In genomic region chr1:72243656-72244316, GRCm38 (mm10) we compare ENCODE assay signal across 8 mouse cellular contexts. TPM values are rescaled to one million over a fixed set of nuclear protein-coding genes. Genes with fewer than 3 reads are reported as not detected.
A peak's percentile ranks its signal among the peaks of the same experiment; 100 is the strongest.
DNase-seq lines count a peak whose midpoint lies in the region; ATAC-seq and TF ChIP-seq lines count a peak whose summit lies in the region.

No protein-coding gene starts in this region.

- H3K9ac ChIP-seq in heart, embryonic 15.5 days = peak overlapping the region; percentile 81
- peak overlapping the region; percentile 86 for H3K9ac ChIP-seq in liver, embryonic 14.5 days (replicated peaks)
- H3K9ac ChIP-seq in neural tube, embryonic 11.5 days (ENCODE audit: low read length) = peak overlapping the region; percentile 84
- peak overlapping the region; percentile 93 for H3K9ac ChIP-seq in stomach, postnatal 0 days (ENCODE audit: low read length)

- no peaks in the 10 kb centered on the region for H3K27me3 ChIP-seq in heart, embryonic 15.5 days
- no peaks in the 10 kb centered on the region for H3K27me3 ChIP-seq in liver, embryonic 14.5 days (ENCODE audit: control insufficient read depth, insufficient read depth, low read length)
- H3K27me3 ChIP-seq in neural tube, embryonic 11.5 days (ENCODE audit: control insufficient read depth, insufficient read depth, low read length) = no peaks in the 10 kb centered on the region
- no peaks in the 10 kb centered on the region for H3K27me3 ChIP-seq in stomach, postnatal 0 days (ENCODE audit: control insufficient read depth, insufficient read depth, low read length)

- no peaks in the 10 kb centered on the region for H3K36me3 ChIP-seq in heart, embryonic 15.5 days
- no peaks in the 10 kb centered on the region for H3K36me3 ChIP-seq in liver, embryonic 14.5 days (replicated peaks; ENCODE audit: control insufficient read depth, insufficient read depth, low read depth)
- no peaks in the 10 kb centered on the region for H3K36me3 ChIP-seq in neural tube, embryonic 11.5 days (ENCODE audit: control insufficient read depth, insufficient read depth, low read length)
- no peaks in the 10 kb centered on the region for H3K36me3 ChIP-seq in stomach, postnatal 0 days (ENCODE audit: control insufficient read depth, insufficient read depth, low read length)

- under 1% methylated on average over 47 of the region's 47 CpGs for WGBS in heart, embryonic 15.5 days
- under 1% methylated on average over 46 of the region's 47 CpGs for WGBS in liver, embryonic 14.5 days (ENCODE audit: insufficient replicate concordance)
- under 1% methylated on average over 47 of the region's 47 CpGs for WGBS in neural tube, embryonic 11.5 days
- WGBS in stomach, postnatal 0 days = under 1% methylated on average over 47 of the region's 47 CpGs

- ATAC-seq in heart, embryonic 15.5 days (replicated peaks; ENCODE audit: insufficient number of reproducible peaks, insufficient read depth, low FRiP score, low read depth) = peak; percentile 95
- peak; percentile 89 for ATAC-seq in liver, embryonic 14.5 days (ENCODE audit: insufficient read depth)
- peak; percentile 91 for ATAC-seq in neural tube, embryonic 11.5 days (ENCODE audit: insufficient read depth, low FRiP score, low TSS enrichment)
- ATAC-seq in stomach, postnatal 0 days (ENCODE audit: low FRiP score, low TSS enrichment) = peak; percentile 96

- no peaks in the 10 kb centered on the region for H3K9me3 ChIP-seq in heart, embryonic 15.5 days (replicated peaks)
- H3K9me3 ChIP-seq in liver, embryonic 14.5 days (ENCODE audit: control insufficient read depth, low read length) = no peaks in the 10 kb centered on the region
- H3K9me3 ChIP-seq in neural tube, embryonic 11.5 days (ENCODE audit: control insufficient read depth, low read length) = no peaks in the 10 kb centered on the region
- H3K9me3 ChIP-seq in stomach, postnatal 0 days (ENCODE audit: control insufficient read depth, low read length) = no peaks in the 10 kb centered on the region

- peak overlapping the region; percentile 77 for H3K4me2 ChIP-seq in heart, embryonic 15.5 days
- H3K4me2 ChIP-seq in liver, embryonic 14.5 days (ENCODE audit: low read depth) = peak overlapping the region; percentile 72
- H3K4me2 ChIP-seq in neural tube, embryonic 11.5 days (ENCODE audit: low read depth) = peak overlapping the region; percentile 43
- H3K4me2 ChIP-seq in stomach, postnatal 0 days (replicated peaks; ENCODE audit: low read depth) = peak overlapping the region; percentile 63

- peak; percentile 18; the same call in 1 of the 2 replicates for TF ChIP-seq CTCF in liver, embryonic 14.5 days (IDR thresholded peaks at IDR 0.05; ENCODE audit: low read depth)
- TF ChIP-seq CTCF in stomach, postnatal 0 days (IDR thresholded peaks at IDR 0.05; ENCODE audit: low read depth) = peak; percentile 40

- peak overlapping the region; percentile 63 for H3K4me3 ChIP-seq in brown adipose tissue, adult 24 weeks (ENCODE audit: insufficient read depth, low read depth, low read length)
- peak overlapping the region; percentile 56 for H3K4me3 ChIP-seq in heart, embryonic 15.5 days
- peak overlapping the region; percentile 39 to 52 for H3K4me3 ChIP-seq in liver, embryonic 14.5 days (ENCODE audit: insufficient read depth in 1 of 2, low read depth in 2 of 2, low read length in 2 of 2)
- H3K4me3 ChIP-seq in neural tube, embryonic 11.5 days (ENCODE audit: low read depth, low read length) = peak overlapping the region; percentile 34
- peak overlapping the region; percentile 47 for H3K4me3 ChIP-seq in stomach, postnatal 0 days (ENCODE audit: low read depth, low read length)

- H3K27ac ChIP-seq in brown adipose tissue, adult 24 weeks (replicated peaks; ENCODE audit: low read depth, low read length) = peak overlapping the region; percentile 95
- peak overlapping the region; percentile 98 for H3K27ac ChIP-seq in heart, embryonic 15.5 days
- H3K27ac ChIP-seq in liver, embryonic 14.5 days = peak overlapping the region; percentile 89
- peak overlapping the region; percentile 96 for H3K27ac ChIP-seq in neural tube, embryonic 11.5 days (ENCODE audit: low read depth, low read length)
- peak overlapping the region; percentile 98 for H3K27ac ChIP-seq in stomach, postnatal 0 days (replicated peaks)

- peak; percentile 99 for DNase-seq in CD4-positive, CD25-positive, alpha-beta regulatory T cell, adult 2 months (ENCODE audit: low read depth, low spot score)
- DNase-seq in fibroblast of lung, adult 2 months (ENCODE audit: low read depth) = peak; percentile 73
- peak; percentile 97 to 98 for DNase-seq in kidney, postnatal 25 days
- peak; percentile 93 to 96 (median 95) for DNase-seq in liver, embryonic 14.5 days (ENCODE audit: low read depth in 3 of 3, low spot score in 3 of 3)
- DNase-seq in neural tube, embryonic 11.5 days (ENCODE audit: low spot score) = peak; percentile 96
- peak; percentile 97 for DNase-seq in stomach, postnatal 0 days (ENCODE audit: low spot score)

- peak; percentile 51 for TF ChIP-seq EP300 in liver, embryonic 14.5 days (IDR thresholded peaks at IDR 0.05; ENCODE audit: low read depth)
- TF ChIP-seq EP300 in stomach, postnatal 0 days (optimal IDR thresholded peaks at IDR 0.05) = peak; percentile 82

- no peaks in the 10 kb centered on the region for H3K4me1 ChIP-seq in brown adipose tissue, adult 24 weeks (ENCODE audit: control insufficient read depth, insufficient read depth, insufficient read length, low read length)
- no peaks in the 10 kb centered on the region for H3K4me1 ChIP-seq in heart, embryonic 15.5 days (replicated peaks)
- peaks cover 0 to 4% of the 10 kb centered on the region in 2 experiments; a peak in 1 of 4 replicates for H3K4me1 ChIP-seq in liver, embryonic 14.5 days (replicated peaks; ENCODE audit: control insufficient read depth in 2 of 2, insufficient read depth in 2 of 2, low read length in 1 of 2)
- no peaks in the 10 kb centered on the region for H3K4me1 ChIP-seq in neural tube, embryonic 11.5 days (ENCODE audit: control insufficient read depth, insufficient read depth, low read length)
- no peaks in the 10 kb centered on the region for H3K4me1 ChIP-seq in stomach, postnatal 0 days (replicated peaks; ENCODE audit: control insufficient read depth, insufficient read depth)

RNA-seq across cellular contexts. Expression of gene Mreg, which starts 31.7 kb away (rescaled TPM):
- 3.6 and 6.4 TPM in 2 replicates for polyA plus RNA-seq in brown adipose tissue, adult 24 weeks (2012; ENCODE audit: insufficient read depth, insufficient read length, missing spikeins)
- 6.0 and 15.2 TPM in 2 replicates for polyA plus RNA-seq in heart, embryonic 15.5 days (2015; fragmentation: Nextera tagmentation; extraction: Ambion mirVana)
- 1.9 and 2.9 TPM in 2 replicates for polyA plus RNA-seq in liver, embryonic 14.5 days (2012; rRNA removed)
- 6.4 and 7.4 TPM in 2 replicates for polyA plus RNA-seq in liver, embryonic 14.5 days (2014; fragmentation: Nextera tagmentation; extraction: Ambion mirVana)
- 31.0 and 38.8 TPM in 2 replicates for polyA plus RNA-seq in neural tube, embryonic 11.5 days (2014; fragmentation: Nextera tagmentation; extraction: Ambion mirVana)
- 34.6 and 37.7 TPM in 2 replicates for polyA plus RNA-seq in stomach, postnatal 0 days (2015; fragmentation: Nextera tagmentation; extraction: Ambion mirVana)

RNA-seq across cellular contexts. Expression of gene Pecr, which starts 40.3 kb away (rescaled TPM):
- polyA plus RNA-seq in brown adipose tissue, adult 24 weeks (2012; ENCODE audit: insufficient read depth, insufficient read length, missing spikeins) = 37.3 and 39.8 TPM in 2 replicates
- polyA plus RNA-seq in heart, embryonic 15.5 days (2015; fragmentation: Nextera tagmentation; extraction: Ambion mirVana) = 21.7 and 23.3 TPM in 2 replicates
- polyA plus RNA-seq in liver, embryonic 14.5 days (2012; rRNA removed) = 17.7 and 23.1 TPM in 2 replicates
- polyA plus RNA-seq in liver, embryonic 14.5 days (2014; fragmentation: Nextera tagmentation; extraction: Ambion mirVana) = 40.2 and 48.1 TPM in 2 replicates
- 14.0 and 17.3 TPM in 2 replicates for polyA plus RNA-seq in neural tube, embryonic 11.5 days (2014; fragmentation: Nextera tagmentation; extraction: Ambion mirVana)
- polyA plus RNA-seq in stomach, postnatal 0 days (2015; fragmentation: Nextera tagmentation; extraction: Ambion mirVana) = 44.0 and 44.8 TPM in 2 replicates

RNA-seq across cellular contexts. Expression of gene Tmem169, which starts 40.4 kb away (rescaled TPM):
- polyA plus RNA-seq in brown adipose tissue, adult 24 weeks (2012; ENCODE audit: insufficient read depth, insufficient read length, missing spikeins) = not detected in 2 replicates
- 0.68 and 3.1 TPM in 2 replicates for polyA plus RNA-seq in heart, embryonic 15.5 days (2015; fragmentation: Nextera tagmentation; extraction: Ambion mirVana)
- 0.39 and 0.50 TPM in 2 replicates for polyA plus RNA-seq in liver, embryonic 14.5 days (2012; rRNA removed)
- polyA plus RNA-seq in liver, embryonic 14.5 days (2014; fragmentation: Nextera tagmentation; extraction: Ambion mirVana) = 0.67 and 0.81 TPM in 2 replicates
- polyA plus RNA-seq in neural tube, embryonic 11.5 days (2014; fragmentation: Nextera tagmentation; extraction: Ambion mirVana) = 17.8 and 22.6 TPM in 2 replicates
- polyA plus RNA-seq in stomach, postnatal 0 days (2015; fragmentation: Nextera tagmentation; extraction: Ambion mirVana) = 0.69 and 0.87 TPM in 2 replicates

Comparison
In these comparisons a context has a peak if more than half of its experiments do, and no peak if none do; other contexts are left out.
1. Peak in every context shown above with its lines: DNase-seq, ATAC-seq, H3K4me3 ChIP-seq and H3K27ac ChIP-seq.